Mouse (Mus musculus) cerebellum, postnatal 25 days (tissue): ENCODE results near the gene Susd4.
A peak's percentile ranks its signal among the peaks of the same experiment; 100 is the strongest.

Experiments
- DNase-seq, 2 experiments: peaks; one replicate each; pipeline ENCODE4 v3.0.0; 2021; ENCODE audit warnings: mixed read lengths in 2 of 2

Gene Susd4

GRCm38 (mm10) chr1:182863396-182863795 lies 99.7 kb downstream of the Susd4 start:
- no peak for DNase-seq

GRCm38 (mm10) chr1:182867886-182868285 lies 104.2 kb downstream of the Susd4 start:
- no peak for DNase-seq

- DNase-seq: peak in 1 of 2 experiments; percentile 27
Observed at GRCm38 (mm10) chr1:182868432-182869113, 104.9 kb downstream of the Susd4 start.

DNA sequence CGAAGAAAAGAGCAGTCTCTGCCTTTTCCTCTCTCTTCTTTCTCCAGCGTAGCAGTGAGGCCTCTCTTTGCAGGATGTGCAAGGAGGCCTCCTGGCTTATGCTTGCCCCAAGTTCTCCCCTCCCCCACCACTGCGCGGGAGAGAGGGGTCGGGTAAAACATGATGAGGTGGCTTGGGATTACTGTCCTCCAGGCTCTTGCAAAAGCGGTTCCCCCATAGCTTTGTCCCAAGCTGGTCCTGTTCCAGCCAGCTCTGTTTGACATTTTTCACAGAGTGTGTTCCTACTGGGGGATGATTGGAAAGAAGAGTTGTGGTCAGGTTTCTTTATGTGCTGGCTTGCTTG lies 105.4 kb downstream of the Susd4 start:
- DNase-seq: no peak

- DNase-seq: no peak
Observed at GRCm38 (mm10) chr1:182878156-182878555, 114.5 kb downstream of the Susd4 start.

GRCm38 (mm10) chr1:182878719-182879118 lies 115.1 kb downstream of the Susd4 start:
- no peak for DNase-seq

DNA sequence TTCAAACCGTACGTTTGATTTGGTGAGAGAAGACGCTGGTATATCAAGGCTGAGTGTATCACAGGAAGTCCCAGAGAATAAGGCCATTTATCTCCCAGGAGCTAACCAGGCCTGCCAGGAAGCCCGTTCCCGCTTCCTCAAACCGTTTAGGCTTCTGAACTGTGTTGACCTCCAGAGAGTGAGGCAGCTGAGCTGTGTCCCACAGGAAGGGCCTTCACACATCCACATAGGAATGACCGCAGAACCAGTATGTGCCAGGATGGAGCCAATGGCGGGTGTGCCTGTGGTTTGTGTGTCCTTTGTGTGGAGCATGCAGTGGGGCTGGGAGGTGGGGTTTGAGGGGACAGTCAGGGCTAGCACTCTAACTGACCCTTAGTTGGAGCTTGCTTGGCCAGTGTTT lies 117.6 kb downstream of the Susd4 start:
- DNase-seq: no peak

- no peak for DNase-seq
Observed at GRCm38 (mm10) chr1:182882611-182883010, 119.0 kb downstream of the Susd4 start.

- peak; percentile 25 to 69 for DNase-seq
Observed at GRCm38 (mm10) chr1:182895698-182896097, 132.0 kb downstream of the Susd4 start.

DNA sequence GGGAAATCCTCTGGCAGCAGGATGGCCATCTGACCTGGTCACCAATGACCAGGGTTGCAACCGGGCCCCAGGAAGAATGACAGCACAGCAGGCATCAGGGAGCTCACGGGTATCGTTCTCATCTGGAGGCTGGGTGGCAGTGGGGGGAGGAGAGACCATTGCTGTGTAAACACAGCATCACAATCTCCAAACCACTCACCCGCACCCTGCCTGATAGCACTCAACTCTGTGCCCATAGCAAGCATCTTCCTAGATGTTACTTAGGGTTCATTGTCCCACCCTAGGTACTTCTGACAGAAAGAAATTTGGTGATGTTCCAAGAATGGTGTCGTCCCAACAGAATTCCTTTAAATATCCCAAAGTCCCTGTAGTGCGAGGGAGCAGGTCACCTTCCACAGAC lies 133.4 kb downstream of the Susd4 start:
- DNase-seq: no peak

- peak; percentile 60 to 71 for DNase-seq
Observed at GRCm38 (mm10) chr1:182897506-182898138, 134.0 kb downstream of the Susd4 start.

DNA sequence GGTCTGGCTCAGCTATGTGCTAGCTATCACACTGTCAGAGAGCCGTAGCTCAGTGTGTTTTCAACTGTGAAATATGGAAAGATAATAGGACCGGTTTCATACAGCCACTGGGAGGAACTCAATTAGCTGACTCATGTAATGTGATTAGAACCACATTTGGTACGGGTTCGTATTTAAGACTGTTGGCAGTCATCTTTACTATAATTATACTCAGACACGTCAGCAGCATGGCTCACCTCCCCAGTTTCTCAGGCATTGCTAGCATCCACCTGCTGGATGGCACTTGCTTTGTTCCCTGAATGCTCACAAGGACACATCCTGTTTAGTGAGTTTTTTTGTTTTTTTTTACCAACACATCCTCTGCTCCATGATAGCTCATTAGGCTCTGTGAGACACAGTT lies 138.4 kb downstream of the Susd4 start:
- DNase-seq: no peak

GRCm38 (mm10) chr1:182902906-182903305 lies 139.2 kb downstream of the Susd4 start:
- no peak for DNase-seq

- DNase-seq: no peak
Observed at GRCm38 (mm10) chr1:182905669-182906068, 142.0 kb downstream of the Susd4 start.

- peak; percentile 48 to 78 for DNase-seq
Observed at GRCm38 (mm10) chr1:182908050-182909036, 144.7 kb downstream of the Susd4 start.

DNA sequence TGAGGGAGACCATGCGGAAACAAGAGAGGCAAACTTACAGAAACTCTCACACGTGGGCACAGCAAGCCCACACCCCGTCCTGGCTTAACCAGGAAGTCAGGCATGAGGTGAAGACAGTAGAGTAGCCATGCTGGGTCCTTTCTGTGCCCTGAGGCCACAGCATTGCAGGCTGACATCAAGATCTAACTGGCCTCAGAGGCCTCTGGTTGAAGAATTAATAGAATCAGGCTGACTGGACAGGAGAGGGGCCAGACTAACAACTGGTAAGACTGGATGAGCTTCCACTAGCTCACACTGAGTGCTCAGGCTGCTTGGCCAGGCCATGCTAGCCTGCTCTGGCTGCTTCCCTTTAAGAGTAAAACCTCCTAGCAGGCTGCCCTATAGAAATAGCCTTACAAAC lies 145.4 kb downstream of the Susd4 start:
- no peak for DNase-seq

DNA sequence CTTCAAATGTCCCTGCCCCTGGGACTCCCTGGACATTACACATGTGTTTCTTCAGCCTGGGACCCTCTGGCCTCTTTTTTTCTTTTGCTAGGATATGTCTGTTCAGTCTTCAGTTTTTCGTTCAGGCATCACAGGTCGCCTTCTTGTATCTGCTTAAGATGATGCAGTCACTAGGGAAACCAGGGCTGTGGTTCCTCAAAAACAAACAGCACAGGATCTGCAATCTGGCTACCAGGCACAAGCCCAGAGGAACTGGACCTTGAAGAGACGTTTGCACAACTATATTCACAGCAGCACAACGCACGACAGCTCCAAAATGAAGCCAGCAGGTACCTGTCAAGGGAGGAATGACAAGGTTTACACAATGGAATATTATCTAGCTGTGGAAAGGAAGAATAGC lies 145.9 kb downstream of the Susd4 start:
- no peak for DNase-seq

GRCm38 (mm10) chr1:182912591-182912990 lies 148.9 kb downstream of the Susd4 start:
- no peak for DNase-seq

DNA sequence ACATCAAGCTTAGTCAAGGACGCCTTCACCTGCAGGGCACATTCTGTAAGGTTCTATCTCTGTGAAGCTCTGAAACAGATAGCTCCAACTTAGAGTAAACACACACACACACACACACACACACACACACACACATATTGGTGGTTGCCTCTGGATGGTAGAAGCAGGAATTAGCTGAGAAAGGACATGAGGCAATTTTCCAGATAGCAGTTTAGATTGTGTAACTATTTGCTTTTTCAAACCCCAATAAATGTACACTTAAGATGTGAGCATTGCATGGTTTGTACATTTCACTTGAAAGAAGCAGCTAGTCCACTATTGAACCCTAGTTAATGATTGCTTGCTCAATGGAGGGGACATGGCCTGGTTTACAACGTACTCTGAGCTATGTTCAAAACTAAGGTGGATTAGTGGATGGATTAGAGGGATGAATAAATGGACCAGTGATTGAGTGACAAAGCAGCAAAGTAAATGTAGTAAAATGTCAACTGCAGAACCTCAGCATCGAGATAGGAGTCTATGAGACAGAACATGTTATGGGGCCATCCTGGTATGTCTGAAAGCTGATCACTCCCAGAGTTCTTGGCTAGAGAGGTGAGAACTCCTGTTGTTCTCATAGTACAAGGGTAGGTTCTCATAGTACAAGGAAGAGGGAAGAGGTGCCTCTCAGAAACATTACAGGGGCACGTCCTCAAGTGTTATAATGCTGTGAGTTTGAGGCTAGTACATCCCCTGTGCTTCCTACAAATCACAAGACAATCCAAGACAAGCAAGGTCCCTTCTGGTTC lies 150.7 kb downstream of the Susd4 start:
- no peak for DNase-seq

DNA sequence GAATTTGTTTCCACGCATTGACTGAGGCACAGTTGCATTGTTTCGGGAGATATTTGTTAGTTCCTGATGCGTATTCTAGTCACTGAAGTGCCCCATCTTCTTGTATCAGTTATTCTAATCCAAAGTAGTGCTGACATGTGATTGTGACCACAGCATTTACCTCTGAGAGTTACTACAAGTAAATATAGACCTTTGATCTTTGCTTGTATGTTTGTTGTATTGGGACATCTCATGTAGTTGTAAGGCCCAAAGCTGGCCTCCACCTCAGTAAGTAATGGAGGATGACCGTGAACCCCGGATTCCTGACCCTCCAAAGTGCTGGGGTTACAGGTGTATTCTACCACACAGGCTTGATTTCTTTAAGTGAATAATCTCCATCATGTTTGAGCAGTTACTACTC lies 152.5 kb downstream of the Susd4 start:
- DNase-seq: no peak

GRCm38 (mm10) chr1:182918718-182919346 lies 155.2 kb downstream of the Susd4 start:
- DNase-seq: no peak

DNA sequence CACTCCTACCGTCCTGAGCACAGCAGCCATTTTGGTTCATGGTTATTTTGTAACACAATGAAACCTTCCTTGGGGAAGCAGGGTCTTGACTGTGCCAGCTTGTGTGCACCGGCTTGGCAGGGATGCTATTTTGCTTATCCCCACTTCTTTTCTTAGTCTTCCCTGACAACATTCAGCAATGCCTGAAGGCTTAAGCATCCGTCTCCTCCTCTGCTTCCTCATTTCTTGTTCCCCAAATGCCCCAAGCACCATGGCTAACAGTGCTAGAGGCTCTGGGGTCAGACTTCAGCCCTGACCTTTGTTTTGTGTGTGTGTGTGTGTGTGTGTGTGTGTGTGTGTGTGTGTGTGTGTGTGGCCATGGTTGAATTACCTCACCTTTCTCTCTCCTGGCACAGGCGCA lies 159.2 kb downstream of the Susd4 start:
- DNase-seq: no peak
